Mouse (Mus musculus) G1E (cell line): ENCODE results near the gene Cpd. TPM values are rescaled to one million over a fixed set of nuclear protein-coding genes. Genes with fewer than 3 reads are reported as not detected.
A peak's percentile ranks its signal among the peaks of the same experiment; 100 is the strongest.

Source experiments
- ATAC-seq: 2 replicates; pipeline ENCODE4 v1.8.0; 2016; ENCODE audit warnings: mild to moderate bottlenecking; ENCODE audit not compliant: insufficient number of reproducible peaks, poor library complexity, low FRiP score, severe bottlenecking; ENCODE audit errors: extremely low read depth
- DNase-seq: peaks from one replicate; pipeline ENCODE4 v3.0.0; 2012; ENCODE audit warnings: low spot score
- H3K27me3 ChIP-seq: 2 replicates; pipeline ENCODE4 v1.6.1; 2012; ENCODE audit warnings: mild to moderate bottlenecking, low read length, inconsistent platforms; ENCODE audit not compliant: insufficient read depth
- H3K36me3 ChIP-seq: replicated peaks from 2 replicates; pipeline ENCODE3; 2012; ENCODE audit warnings: mild to moderate bottlenecking, inconsistent platforms
- H3K4me1 ChIP-seq: 2 replicates; pipeline ENCODE4 v1.6.1; 2012; ENCODE audit warnings: low read depth, low read length, inconsistent platforms, mixed read lengths; ENCODE audit not compliant: insufficient read depth
- H3K4me3 ChIP-seq: 2 replicates; pipeline ENCODE4 v1.5.1; 2012; ENCODE audit warnings: low read depth, mild to moderate bottlenecking, inconsistent platforms, low read length, moderate library complexity, mixed read lengths
- H3K9me3 ChIP-seq: replicated peaks from 2 replicates; pipeline ENCODE4 v1.6.1; 2012; ENCODE audit warnings: inconsistent platforms
- CTCF ChIP-seq: IDR thresholded peaks from 2 replicates; pipeline ENCODE4 v1.5.1; 2012; ENCODE audit warnings: low read depth, low read length, inconsistent platforms, mixed read lengths
- GATA1 ChIP-seq: IDR thresholded peaks from 2 replicates; pipeline ENCODE4 v1.6.1; 2012; ENCODE audit warnings: borderline replicate concordance, low read length, inconsistent platforms, mixed read lengths
- GATA2 ChIP-seq: IDR thresholded peaks from 2 replicates; pipeline ENCODE4 v1.6.1; 2012; ENCODE audit warnings: low read depth, low read length, inconsistent platforms, borderline replicate concordance
- POLR2AphosphoS5 ChIP-seq: IDR thresholded peaks from 2 replicates; pipeline ENCODE4 v1.6.1; 2012; ENCODE audit warnings: low read depth, low read length, inconsistent platforms; ENCODE audit not compliant: insufficient replicate concordance
- TAL1 ChIP-seq: conservative IDR thresholded peaks from 2 replicates; pipeline ENCODE4 v1.6.1; 2012; ENCODE audit warnings: low read depth, low read length, inconsistent platforms, mixed read lengths
- polyA plus RNA-seq: library from polyadenylated mRNA; stranded (reverse); fragments of >175 nt; gene quantifications from 2 replicates; pipeline ENCODE4 v1.2.3, GENCODE M21; 2012
- total RNA-seq, 2 experiments: library from RNA; stranded (forward) in 1 of 2; stranded (reverse) in 1 of 2; fragments of 200-1000 nt in 1 of 2; fragments of >200 nt in 1 of 2; fragmentation: Nextera tagmentation in 1 of 2; gene quantifications; 2 replicates each; pipeline ENCODE4 v1.2.3; 2014 to 2017

Cpd gene
- total and polyA plus RNA-seq, 3 experiments: 49.7 to 421 (median 167) TPM

DNA sequence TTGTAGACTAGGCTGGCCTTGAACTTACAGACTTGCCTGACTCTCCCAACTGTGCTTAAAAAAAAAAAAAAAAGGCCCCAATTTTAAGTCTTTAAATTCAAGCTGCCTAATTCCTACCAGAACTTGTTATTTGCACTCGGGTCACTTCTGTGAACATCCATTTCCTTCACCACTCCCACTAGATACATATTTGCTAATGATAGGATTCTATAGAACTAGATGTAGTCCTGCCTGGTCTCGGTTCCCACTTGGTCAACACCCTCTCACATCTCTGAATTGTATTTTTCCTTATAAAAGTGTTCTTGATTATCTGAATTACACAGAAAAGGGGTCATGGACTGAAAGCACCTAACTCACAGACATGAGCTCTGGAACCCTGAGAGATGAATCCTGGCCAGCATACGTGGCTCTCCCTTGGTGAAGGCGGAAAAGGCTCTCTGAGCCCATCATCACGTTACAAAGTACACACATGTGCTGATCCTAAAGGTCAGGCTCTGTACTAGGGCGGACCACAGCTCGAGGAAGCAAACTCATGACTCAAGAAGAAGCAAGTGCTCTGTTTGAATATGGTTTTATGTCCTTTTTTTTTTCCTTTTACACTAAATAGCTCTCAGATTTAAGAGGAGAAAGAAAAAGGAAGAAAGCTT lies 22.5 kb downstream of the Cpd start:
- ATAC-seq (no peak), DNase-seq (no peak)
- Histone ChIP-seq H3K9me3 (no peaks in the 10 kb centered on the region), H3K36me3 (peaks cover 67% of the 10 kb centered on the region), H3K4me1 (peaks cover 77% of the 10 kb centered on the region), H3K27me3 (no peaks in the 10 kb centered on the region), H3K4me3 (no peak overlapping the region)
- TF ChIP-seq CTCF: no peak
- TF ChIP-seq TAL1: no peak
- TF ChIP-seq GATA1: no peak
- TF ChIP-seq POLR2AphosphoS5: no peak
- TF ChIP-seq GATA2: no peak

DNA sequence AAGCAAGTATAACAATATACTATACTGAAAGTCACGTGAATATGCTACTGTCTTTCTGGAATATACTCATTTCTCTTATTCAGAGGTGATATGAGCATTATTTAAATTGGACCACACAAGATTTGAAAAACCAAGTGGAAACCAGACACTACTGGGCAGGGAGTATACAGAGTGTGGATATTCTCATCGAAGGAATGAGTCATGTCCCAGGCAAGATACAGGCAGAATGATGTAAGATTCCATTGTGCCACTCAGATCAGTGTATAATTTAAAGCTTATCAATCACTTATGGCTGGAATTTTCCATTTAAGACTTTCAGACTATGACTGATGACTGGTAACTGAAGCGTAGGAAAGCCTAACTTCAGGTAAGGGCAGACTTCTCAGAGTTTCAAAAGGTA lies 23.2 kb downstream of the Cpd start:
- Histone ChIP-seq H3K9me3 (no peaks in the 10 kb centered on the region), H3K4me3 (no peak overlapping the region), H3K36me3 (peaks cover 70% of the 10 kb centered on the region), H3K4me1 (peaks cover 80% of the 10 kb centered on the region), H3K27me3 (no peaks in the 10 kb centered on the region)
- DNase-seq (no peak), ATAC-seq (no peak)
- TF ChIP-seq TAL1: no peak
- TF ChIP-seq GATA1: no peak

DNA sequence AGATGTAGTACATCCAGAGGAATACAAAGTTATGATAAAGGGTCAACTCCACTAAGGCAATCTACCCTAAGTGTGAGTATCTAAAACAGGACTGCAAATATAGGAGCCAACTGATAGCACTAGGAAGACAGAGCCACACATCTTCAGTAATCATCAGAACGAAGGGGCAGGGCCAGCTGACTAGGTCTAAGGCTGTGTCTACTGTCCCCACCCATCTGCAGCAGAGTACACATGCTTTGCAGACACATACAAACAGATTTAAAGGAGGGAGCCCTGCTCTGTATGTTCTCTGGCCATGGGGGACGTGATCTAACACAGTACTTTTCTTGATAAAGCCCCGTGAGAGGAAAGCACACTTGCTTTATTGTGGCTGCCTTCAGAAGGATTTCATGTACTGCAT lies 25.5 kb downstream of the Cpd start:
- Histone ChIP-seq H3K9me3 (no peaks in the 10 kb centered on the region), H3K36me3 (peaks cover 74% of the 10 kb centered on the region), H3K4me1 (peaks cover 79% of the 10 kb centered on the region), H3K4me3 (no peak overlapping the region; the same call in 1 of the 2 replicates), H3K27me3 (no peaks in the 10 kb centered on the region)
- ATAC-seq (peak; percentile 49), DNase-seq (no peak)
- TF ChIP-seq TAL1 (no peak), POLR2AphosphoS5 (no peak), GATA1 (no peak), CTCF (no peak), GATA2 (no peak)

DNA sequence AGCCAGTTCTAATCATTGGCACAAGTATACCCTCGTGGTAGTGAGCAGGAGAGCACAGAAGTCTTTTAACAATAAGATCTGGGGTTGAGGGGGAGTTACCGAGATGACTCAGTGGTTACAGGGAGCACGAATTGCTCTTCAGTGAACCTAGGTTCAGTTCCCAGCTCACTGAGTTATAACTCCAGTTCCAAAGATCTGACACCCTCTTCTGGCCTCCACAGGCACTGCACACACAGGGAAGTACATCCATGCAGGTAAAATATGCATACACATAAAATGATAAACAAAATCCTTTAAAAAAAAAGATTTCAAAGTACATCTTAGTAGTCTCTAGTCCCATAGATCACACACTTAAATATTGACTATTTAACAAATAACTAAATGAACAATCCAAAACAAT lies 29.2 kb downstream of the Cpd start:
- Histone ChIP-seq H3K27me3 (no peaks in the 10 kb centered on the region), H3K4me1 (peaks cover 55% of the 10 kb centered on the region), H3K4me3 (no peak overlapping the region), H3K36me3 (peaks cover 74% of the 10 kb centered on the region), H3K9me3 (no peaks in the 10 kb centered on the region)
- no peak for ATAC-seq
- no peak for DNase-seq
- no peak for TF ChIP-seq CTCF
- TF ChIP-seq GATA2: no peak
- TF ChIP-seq TAL1: no peak
- no peak for TF ChIP-seq GATA1
- TF ChIP-seq POLR2AphosphoS5: no peak

DNA sequence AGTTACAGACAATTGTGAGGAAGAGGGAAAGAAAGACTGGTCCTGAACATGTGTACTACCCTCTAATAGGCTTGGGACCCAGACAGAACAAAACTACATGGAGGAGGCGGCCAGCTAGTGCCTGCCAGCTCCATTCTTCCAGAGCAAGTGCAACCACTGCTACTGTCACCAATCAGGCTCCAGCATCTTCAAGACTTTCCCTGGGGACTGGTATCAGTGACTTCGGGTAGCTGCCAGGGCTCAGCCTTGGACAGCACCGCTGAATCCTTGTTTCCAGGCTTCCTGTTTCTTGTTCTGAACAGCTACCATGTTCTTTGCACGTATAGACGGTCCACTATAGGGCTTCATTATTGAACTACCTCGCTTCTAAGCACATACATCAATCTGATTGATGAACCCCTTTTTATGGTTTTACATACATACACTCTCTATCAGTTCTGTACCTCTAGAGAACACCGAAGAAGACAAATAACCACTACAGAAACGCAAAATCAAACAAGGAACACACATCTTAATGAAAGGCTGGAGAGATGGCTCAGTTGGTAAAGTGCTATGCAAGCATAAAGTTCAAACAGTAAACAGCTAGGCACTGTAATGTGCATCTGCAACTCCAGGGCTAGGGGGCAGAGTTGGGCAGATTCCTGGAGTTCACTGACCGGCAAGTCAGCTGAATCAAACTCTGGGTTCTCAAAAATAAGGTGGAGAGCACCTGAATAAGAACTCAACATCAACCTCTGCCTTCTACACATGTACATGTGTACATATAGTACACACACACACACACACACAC lies 35.9 kb downstream of the Cpd start:
- ATAC-seq (no peak), DNase-seq (no peak)
- TF ChIP-seq GATA1 (no peak), POLR2AphosphoS5 (no peak), GATA2 (no peak), TAL1 (no peak), CTCF (no peak)
- no peak overlapping the region for H3K4me3 ChIP-seq
- peaks cover 28% of the 10 kb centered on the region for H3K4me1 ChIP-seq
- H3K36me3 ChIP-seq: peaks cover 93% of the 10 kb centered on the region
- no peaks in the 10 kb centered on the region for H3K27me3 ChIP-seq
- no peaks in the 10 kb centered on the region for H3K9me3 ChIP-seq

DNA sequence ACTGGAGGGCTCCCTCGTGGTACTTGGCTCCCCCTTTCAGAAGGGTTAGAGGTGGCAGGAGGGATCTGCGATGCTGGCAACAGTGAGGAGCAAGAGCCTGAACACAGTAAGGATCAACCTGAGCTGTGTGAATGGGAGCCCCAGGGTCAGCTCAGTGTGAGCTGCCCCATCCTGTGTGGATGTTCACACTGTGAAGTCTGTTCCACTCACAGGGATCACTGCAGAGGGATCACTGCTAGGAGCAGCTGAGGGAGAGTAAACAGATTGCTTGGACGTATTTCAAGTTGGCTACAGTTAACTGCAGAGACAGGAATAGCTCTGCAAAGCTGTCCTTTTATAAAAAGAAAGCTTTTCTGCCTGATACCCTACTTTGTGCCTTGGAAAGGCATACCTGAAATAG lies 37.4 kb downstream of the Cpd start:
- ATAC-seq: no peak
- H3K27me3 ChIP-seq: no peaks in the 10 kb centered on the region
- peaks cover 22% of the 10 kb centered on the region for H3K4me1 ChIP-seq
- H3K9me3 ChIP-seq: no peaks in the 10 kb centered on the region
- H3K4me3 ChIP-seq: no peak overlapping the region
- H3K36me3 ChIP-seq: peaks cover 96% of the 10 kb centered on the region
- no peak for DNase-seq
- TF ChIP-seq GATA2 (no peak), POLR2AphosphoS5 (no peak), CTCF (no peak), TAL1 (no peak), GATA1 (no peak)
